Mouse (Mus musculus) embryonic facial prominence, embryonic 10.5 days (tissue): ENCODE results near the gene Cnr2. TPM values are rescaled to one million over a fixed set of nuclear protein-coding genes. Genes with fewer than 3 reads are reported as not detected.

Experiments
- DNase-seq: peaks from one replicate; pipeline ENCODE4 v3.0.0-alpha.2; 2017; ENCODE audit warnings: low spot score
- H3K27ac ChIP-seq: fragments of 300-500 bp; sonication (generic); replicated peaks from 2 replicates; pipeline ENCODE4 v1.5.1; 2016; ENCODE audit warnings: mild to moderate bottlenecking
- H3K27me3 ChIP-seq: fragments of 300-500 bp; sonication (generic); replicated peaks from 2 replicates; pipeline ENCODE4 v1.6.1; 2016; ENCODE audit warnings: low read depth, mild to moderate bottlenecking; ENCODE audit not compliant: poor library complexity, severe bottlenecking
- H3K36me3 ChIP-seq: fragments of 300-500 bp; sonication (generic); replicated peaks from 2 replicates; pipeline ENCODE4 v1.6.1; 2016; ENCODE audit warnings: mild to moderate bottlenecking, moderate library complexity
- H3K4me1 ChIP-seq: fragments of 300-500 bp; sonication (generic); 2 replicates; pipeline ENCODE4 v1.6.1; 2016
- H3K4me3 ChIP-seq: fragments of 300-500 bp; sonication (generic); 2 replicates; pipeline ENCODE4 v1.5.1; 2016; ENCODE audit warnings: mild to moderate bottlenecking, moderate library complexity
- H3K9me3 ChIP-seq: fragments of 300-500 bp; sonication (generic); 2 replicates; pipeline ENCODE4 v1.6.1; 2016; ENCODE audit warnings: mild to moderate bottlenecking
- WGBS: fragments of 180-500 bp; shearing (Covaris S2); methylation state at CpG from one replicate; pipeline ENCODE4 v1.1.7; 2016; 5-methylcytosine and 5-hydroxymethylcytosine counted together
- polyA plus RNA-seq: library from polyadenylated mRNA; unstranded; fragments of >200 nt; fragmentation: Nextera tagmentation; extraction: Ambion mirVana; gene quantifications from 2 replicates; pipeline ENCODE4 v1.2.1, GENCODE M21; 2016

Gene Cnr2
- polyA plus RNA-seq, 1 experiment from 2014 or later = 0.15 TPM

- 66% methylated on average over 2 of the region's 2 CpGs for WGBS
These were observed 24.8 kb upstream of the Cnr2 start for GRCm38 (mm10) chr4:135870227-135871023.

GRCm38 (mm10) chr4:135872015-135872414 is 23.2 kb upstream of the Cnr2 start:
- Histone ChIP-seq H3K4me3 (peak overlapping the region; percentile 83), H3K27me3 (no peaks in the 10 kb centered on the region), H3K9me3 (no peaks in the 10 kb centered on the region), H3K4me1 (peaks cover 54% of the 10 kb centered on the region), H3K36me3 (peaks cover 50% of the 10 kb centered on the region), H3K27ac (peak overlapping the region; percentile 99; the same call in 1 of the 2 replicates)
- DNase-seq = no peak
- WGBS = 63% methylated on average over 3 of the region's 3 CpGs

More at GRCm38 (mm10) chr4:135870227-135871023, 24.8 kb upstream of the Cnr2 start:
- peaks cover 64% of the 10 kb centered on the region for H3K36me3 ChIP-seq
- H3K4me3 ChIP-seq = peak overlapping the region; percentile 83; the same call in 1 of the 2 replicates
- no peak overlapping the region for H3K27ac ChIP-seq
- DNase-seq = no peak
- H3K27me3 ChIP-seq = no peaks in the 10 kb centered on the region
- peaks cover 38% of the 10 kb centered on the region for H3K4me1 ChIP-seq
- no peaks in the 10 kb centered on the region for H3K9me3 ChIP-seq

- 14% methylated on average over 17 of the region's 17 CpGs for WGBS
- Histone ChIP-seq H3K9me3 (no peaks in the 10 kb centered on the region), H3K27ac (peak overlapping the region; percentile 99), H3K27me3 (no peaks in the 10 kb centered on the region), H3K4me3 (peak overlapping the region; percentile 83), H3K4me1 (peaks cover 56% of the 10 kb centered on the region), H3K36me3 (peaks cover 46% of the 10 kb centered on the region)
- DNase-seq = no peak
These were observed 22.4 kb upstream of the Cnr2 start for GRCm38 (mm10) chr4:135872589-135873391.

GRCm38 (mm10) chr4:135873526-135874202 is 21.5 kb upstream of the Cnr2 start, which contains the start of gene Pnrc2:
Gene Pnrc2 (minus strand): TSS chr4:135873850.
- DNase-seq = peak; percentile 99
- no peaks in the 10 kb centered on the region for H3K27me3 ChIP-seq
- H3K36me3 ChIP-seq = peaks cover 45% of the 10 kb centered on the region
- peak within 1 kb of the TSS; percentile 83 for H3K4me3 ChIP-seq
- peak within 1 kb of the TSS; percentile 99 for H3K27ac ChIP-seq
- H3K4me1 ChIP-seq = peaks cover 56% of the 10 kb centered on the region
- WGBS = under 1% methylated on average over 60 of the region's 60 CpGs
- no peaks in the 10 kb centered on the region for H3K9me3 ChIP-seq

GRCm38 (mm10) chr4:135874564-135875535 is 20.3 kb upstream of the Cnr2 start:
- WGBS = 82% methylated on average over 10 of the region's 10 CpGs
- peak overlapping the region; percentile 83; the same call in 1 of the 2 replicates for H3K4me3 ChIP-seq
- peaks cover 60% of the 10 kb centered on the region for H3K4me1 ChIP-seq
- peak overlapping the region; percentile 99 for H3K27ac ChIP-seq
- no peaks in the 10 kb centered on the region for H3K27me3 ChIP-seq
- DNase-seq = no peak
- no peaks in the 10 kb centered on the region for H3K9me3 ChIP-seq
- H3K36me3 ChIP-seq = peaks cover 33% of the 10 kb centered on the region

- H3K4me1 ChIP-seq = peaks cover 58% of the 10 kb centered on the region
- DNase-seq = no peak
- WGBS = 40% methylated on average over 7 of the region's 7 CpGs
- peaks cover 28% of the 10 kb centered on the region for H3K36me3 ChIP-seq
- no peaks in the 10 kb centered on the region for H3K27me3 ChIP-seq
- H3K4me3 ChIP-seq = peak overlapping the region; percentile 83
- no peaks in the 10 kb centered on the region for H3K9me3 ChIP-seq
- H3K27ac ChIP-seq = peak overlapping the region; percentile 99
These were observed 19.6 kb upstream of the Cnr2 start for GRCm38 (mm10) chr4:135875546-135875945.

GRCm38 (mm10) chr4:135875991-135876582 is 19.1 kb upstream of the Cnr2 start:
- peaks cover 52% of the 10 kb centered on the region for H3K4me1 ChIP-seq
- H3K4me3 ChIP-seq = peak overlapping the region; percentile 45
- peak; percentile 69 for DNase-seq
- 10% methylated on average over 9 of the region's 9 CpGs for WGBS
- no peaks in the 10 kb centered on the region for H3K9me3 ChIP-seq
- no peaks in the 10 kb centered on the region for H3K27me3 ChIP-seq
- H3K27ac ChIP-seq = peak overlapping the region; percentile 99
- peaks cover 23% of the 10 kb centered on the region for H3K36me3 ChIP-seq

GRCm38 (mm10) chr4:135876583-135877020 is 18.6 kb upstream of the Cnr2 start:
- DNase-seq = peak; percentile 70
- Histone ChIP-seq H3K27ac (peak overlapping the region; percentile 99), H3K36me3 (peaks cover 18% of the 10 kb centered on the region), H3K4me3 (peak overlapping the region; percentile 45), H3K4me1 (peaks cover 47% of the 10 kb centered on the region), H3K9me3 (no peaks in the 10 kb centered on the region), H3K27me3 (no peaks in the 10 kb centered on the region)
- 2% methylated on average over 16 of the region's 16 CpGs for WGBS

- Histone ChIP-seq H3K27me3 (0 out of 2 replicates have a peak, but pooled peaks cover 6% of the 10 kb centered on the region), H3K4me1 (peaks cover 37% of the 10 kb centered on the region), H3K4me3 (no peak overlapping the region), H3K9me3 (no peaks in the 10 kb centered on the region), H3K27ac (no peak overlapping the region), H3K36me3 (peaks cover 7% of the 10 kb centered on the region)
- 75% methylated on average over 2 of the region's 2 CpGs for WGBS
- DNase-seq = no peak
These were observed 17.5 kb upstream of the Cnr2 start for GRCm38 (mm10) chr4:135877742-135878141.

GRCm38 (mm10) chr4:135879021-135879420 is 16.2 kb upstream of the Cnr2 start:
- Histone ChIP-seq H3K4me3 (no peak overlapping the region), H3K9me3 (no peaks in the 10 kb centered on the region), H3K27me3 (0 out of 2 replicates have a peak, but pooled peaks cover 6% of the 10 kb centered on the region), H3K27ac (no peak overlapping the region), H3K36me3 (no peaks in the 10 kb centered on the region), H3K4me1 (peaks cover 47% of the 10 kb centered on the region)
- DNase-seq = no peak
- WGBS = 37% methylated on average over 6 of the region's 6 CpGs

- no peaks in the 10 kb centered on the region for H3K9me3 ChIP-seq
- 0 out of 2 replicates have a peak, but pooled peaks cover 6% of the 10 kb centered on the region for H3K27me3 ChIP-seq
- H3K4me1 ChIP-seq = peaks cover 47% of the 10 kb centered on the region
- no peaks in the 10 kb centered on the region for H3K36me3 ChIP-seq
- no peak overlapping the region for H3K4me3 ChIP-seq
- DNase-seq = no peak
- WGBS = 94% methylated on average over 6 of the region's 6 CpGs
- H3K27ac ChIP-seq = no peak overlapping the region
These were observed 15.2 kb upstream of the Cnr2 start for GRCm38 (mm10) chr4:135880018-135880417.
